Mouse (Mus musculus): ENCODE results near the gene Rpl39. TPM values are rescaled to one million over a fixed set of nuclear protein-coding genes. Genes with fewer than 3 reads are reported as not detected.
A peak's percentile ranks its signal among the peaks of the same experiment; 100 is the strongest.
"Not testable (repeated sequence)": the region's sequence is repeated elsewhere in the genome, so short reads cannot be mapped to it uniquely, and the experiment has no call there.

Rpl39 gene
- polyA plus RNA-seq, 1 experiment = 240 TPM

- DNase-seq = no peak
- Histone ChIP-seq H3K4me3 (replicated peaks; ENCODE audit: insufficient read depth, low read depth, low read length) (peak overlapping the region; percentile 100), H3K4me1 (ENCODE audit: control insufficient read depth, insufficient read depth, low read length) (no peaks in the 10 kb centered on the region), H3K27me3 (ENCODE audit: control insufficient read depth, insufficient read depth, low read length) (no peaks in the 10 kb centered on the region), H3K27ac (ENCODE audit: insufficient read depth, low read length) (peak overlapping the region; percentile 31; the same call in 1 of the 2 replicates)
- 7% methylated on average over 9 of the region's 9 CpGs for WGBS
- no peak for TF ChIP-seq POLR2A (IDR thresholded peaks at IDR 0.05; ENCODE audit: borderline replicate concordance, insufficient read depth, low read length)
Observed at GRCm38 (mm10) chrX:37085665-37086064, 463 bp upstream of the Rpl39 start.

DNA sequence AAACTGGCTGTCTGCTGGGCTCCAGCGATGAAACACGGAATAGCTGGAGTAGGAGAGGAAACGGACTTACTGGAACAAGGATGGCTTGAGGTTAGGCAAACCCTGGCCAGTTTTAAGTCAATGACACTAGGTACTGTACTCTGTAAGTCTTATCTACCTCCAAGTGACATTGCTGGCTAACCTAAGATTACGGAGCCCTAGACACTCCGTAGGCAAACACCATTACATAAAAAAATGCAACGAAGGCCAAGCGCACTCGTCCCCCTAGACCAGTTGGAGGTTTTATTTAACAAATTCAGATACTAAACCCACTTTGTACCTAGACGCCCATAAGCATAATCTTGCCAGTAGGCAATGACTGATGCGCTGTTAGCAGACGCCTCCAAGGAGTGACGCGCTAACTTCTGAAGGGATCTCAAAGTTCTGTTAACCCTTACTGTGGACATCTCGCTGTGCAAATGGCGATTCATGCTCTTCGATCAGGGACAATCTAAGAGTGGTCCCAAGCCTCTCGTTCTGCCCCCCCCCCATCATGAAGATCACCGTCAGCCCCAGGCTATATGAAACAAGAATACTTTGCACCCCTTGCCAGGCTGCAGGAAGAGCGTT, 780 bp downstream of the Rpl39 start:
- TF ChIP-seq POLR2A (IDR thresholded peaks at IDR 0.05; ENCODE audit: borderline replicate concordance, insufficient read depth, low read length) (no peak), CTCF (IDR thresholded peaks at IDR 0.05; ENCODE audit: borderline replicate concordance, insufficient read depth, low read depth, low read length) (no peak)
- DNase-seq = peak; percentile 9 to 11
- no peaks in the 10 kb centered on the region for H3K27me3 ChIP-seq (ENCODE audit: control insufficient read depth, insufficient read depth, low read length)
- peak overlapping the region; percentile 37; the same call in 1 of the 2 replicates for H3K27ac ChIP-seq (ENCODE audit: insufficient read depth, low read length)
- H3K4me1 ChIP-seq (ENCODE audit: control insufficient read depth, insufficient read depth, low read length) = no peaks in the 10 kb centered on the region
- H3K4me3 ChIP-seq (replicated peaks; ENCODE audit: insufficient read depth, low read depth, low read length) = peak overlapping the region; percentile 100
- WGBS = 7% methylated on average over 19 of the region's 19 CpGs

GRCm38 (mm10) chrX:37081194-37081593, 4.0 kb downstream of the Rpl39 start:
- no peak for DNase-seq
- Histone ChIP-seq H3K4me1 (ENCODE audit: control insufficient read depth, insufficient read depth, low read length) (no peaks in the 10 kb centered on the region), H3K27ac (ENCODE audit: insufficient read depth, low read length) (no peak overlapping the region), H3K4me3 (replicated peaks; ENCODE audit: insufficient read depth, low read depth, low read length) (no peak overlapping the region), H3K27me3 (ENCODE audit: control insufficient read depth, insufficient read depth, low read length) (no peaks in the 10 kb centered on the region)
- TF ChIP-seq CTCF (IDR thresholded peaks at IDR 0.05; ENCODE audit: borderline replicate concordance, insufficient read depth, low read depth, low read length) (no peak), POLR2A (IDR thresholded peaks at IDR 0.05; ENCODE audit: borderline replicate concordance, insufficient read depth, low read length) (no peak)
- WGBS = 49% methylated on average over 6 of the region's 6 CpGs

GRCm38 (mm10) chrX:37080345-37080744, 4.9 kb downstream of the Rpl39 start:
- H3K27ac ChIP-seq (ENCODE audit: insufficient read depth, low read length); H3K27me3 ChIP-seq (ENCODE audit: control insufficient read depth, insufficient read depth, low read length); H3K4me1 ChIP-seq (ENCODE audit: control insufficient read depth, insufficient read depth, low read length); H3K4me3 ChIP-seq (replicated peaks; ENCODE audit: insufficient read depth, low read depth, low read length); DNase-seq: not testable (repeated sequence)
- WGBS = 60% methylated on average over 4 of the region's 4 CpGs

GRCm38 (mm10) chrX:37076651-37077050, 8.6 kb downstream of the Rpl39 start:
- Histone ChIP-seq H3K27ac (ENCODE audit: insufficient read depth, low read length) (no peak overlapping the region), H3K4me3 (replicated peaks; ENCODE audit: insufficient read depth, low read depth, low read length) (no peak overlapping the region), H3K4me1 (ENCODE audit: control insufficient read depth, insufficient read depth, low read length) (no peaks in the 10 kb centered on the region), H3K27me3 (ENCODE audit: control insufficient read depth, insufficient read depth, low read length) (no peaks in the 10 kb centered on the region)
- no peak for DNase-seq
- WGBS = 78% methylated on average over 8 of the region's 8 CpGs
- TF ChIP-seq POLR2A (IDR thresholded peaks at IDR 0.05; ENCODE audit: borderline replicate concordance, insufficient read depth, low read length) (no peak), CTCF (IDR thresholded peaks at IDR 0.05; ENCODE audit: borderline replicate concordance, insufficient read depth, low read depth, low read length) (no peak)

- H3K27me3 ChIP-seq (ENCODE audit: control insufficient read depth, insufficient read depth, low read length) = no peaks in the 10 kb centered on the region
- peak; percentile 29 to 68 for DNase-seq
- H3K27ac ChIP-seq (ENCODE audit: insufficient read depth, low read length) = no peak overlapping the region
- H3K4me1 ChIP-seq (ENCODE audit: control insufficient read depth, insufficient read depth, low read length) = no peaks in the 10 kb centered on the region
- 33% methylated on average over 9 of the region's 9 CpGs for WGBS
- H3K4me3 ChIP-seq (replicated peaks; ENCODE audit: insufficient read depth, low read depth, low read length) = no peak overlapping the region
- TF ChIP-seq POLR2A (IDR thresholded peaks at IDR 0.05; ENCODE audit: borderline replicate concordance, insufficient read depth, low read length) = no peak
- peak; percentile 63; the same call in 1 of the 2 replicates for TF ChIP-seq CTCF (IDR thresholded peaks at IDR 0.05; ENCODE audit: borderline replicate concordance, insufficient read depth, low read depth, low read length)
Observed at GRCm38 (mm10) chrX:37074262-37074892, 10.8 kb downstream of the Rpl39 start.

GRCm38 (mm10) chrX:37068766-37069165, 16.4 kb downstream of the Rpl39 start:
- no peak overlapping the region for H3K27ac ChIP-seq (ENCODE audit: insufficient read depth, low read length)
- 86% methylated on average over 5 of the region's 5 CpGs for WGBS
- TF ChIP-seq POLR2A (IDR thresholded peaks at IDR 0.05; ENCODE audit: borderline replicate concordance, insufficient read depth, low read length) (no peak), CTCF (IDR thresholded peaks at IDR 0.05; ENCODE audit: borderline replicate concordance, insufficient read depth, low read depth, low read length) (no peak)

GRCm38 (mm10) chrX:37067299-37067698, 17.9 kb downstream of the Rpl39 start:
- no peaks in the 10 kb centered on the region for H3K27me3 ChIP-seq (ENCODE audit: control insufficient read depth, insufficient read depth, low read length)
- no peak overlapping the region for H3K27ac ChIP-seq (ENCODE audit: insufficient read depth, low read length)
- WGBS = 81% methylated on average over 3 of the region's 3 CpGs
- H3K4me3 ChIP-seq (replicated peaks; ENCODE audit: insufficient read depth, low read depth, low read length) = no peak overlapping the region
- no peak for TF ChIP-seq CTCF (IDR thresholded peaks at IDR 0.05; ENCODE audit: borderline replicate concordance, insufficient read depth, low read depth, low read length)
- no peak for TF ChIP-seq POLR2A (IDR thresholded peaks at IDR 0.05; ENCODE audit: borderline replicate concordance, insufficient read depth, low read length)
- no peak for DNase-seq
- no peaks in the 10 kb centered on the region for H3K4me1 ChIP-seq (ENCODE audit: control insufficient read depth, insufficient read depth, low read length)

More at GRCm38 (mm10) chrX:37068766-37069165, 16.4 kb downstream of the Rpl39 start:
- Histone ChIP-seq H3K4me3 (replicated peaks; ENCODE audit: insufficient read depth, low read depth, low read length) (no peak overlapping the region), H3K4me1 (ENCODE audit: control insufficient read depth, insufficient read depth, low read length) (no peaks in the 10 kb centered on the region), H3K27me3 (ENCODE audit: control insufficient read depth, insufficient read depth, low read length) (no peaks in the 10 kb centered on the region)
- DNase-seq = no peak
